Mouse (Mus musculus) heart, embryonic 15.5 days (tissue): ENCODE results near the gene Nipal1. TPM values are rescaled to one million over a fixed set of nuclear protein-coding genes. Genes with fewer than 3 reads are reported as not detected.

ENCODE experiments used
- ATAC-seq: fragments of 200-750 bp; cut with Nextera tagmentation; replicated peaks from 2 replicates; pipeline ENCODE4 v1.8.0; 2017; ENCODE audit warnings: low read depth, moderate TSS enrichment; ENCODE audit not compliant: insufficient number of reproducible peaks, insufficient read depth, low FRiP score
- H3K27ac ChIP-seq: fragments of 300-500 bp; sonication (generic); 2 replicates; pipeline ENCODE4 v1.5.1; 2015; ENCODE audit warnings: mild to moderate bottlenecking, inconsistent platforms
- H3K27me3 ChIP-seq: fragments of 300-500 bp; sonication (generic); 2 replicates; pipeline ENCODE4 v1.6.1; 2015; ENCODE audit warnings: inconsistent platforms
- H3K36me3 ChIP-seq: fragments of 300-500 bp; sonication (generic); 2 replicates; pipeline ENCODE4 v1.6.1; 2015; ENCODE audit warnings: mild to moderate bottlenecking, inconsistent platforms
- H3K4me1 ChIP-seq: fragments of 300-500 bp; sonication (generic); replicated peaks from 2 replicates; pipeline ENCODE4 v1.6.1; 2015; ENCODE audit warnings: inconsistent platforms
- H3K4me2 ChIP-seq: fragments of 300-500 bp; sonication (generic); 2 replicates; pipeline ENCODE4 v1.6.1; 2015; ENCODE audit warnings: inconsistent platforms, mild to moderate bottlenecking, moderate library complexity
- H3K4me3 ChIP-seq: fragments of 300-500 bp; sonication (generic); 2 replicates; pipeline ENCODE4 v1.5.1; 2015; ENCODE audit warnings: mild to moderate bottlenecking, inconsistent platforms
- H3K9ac ChIP-seq: fragments of 300-500 bp; sonication (generic); 2 replicates; pipeline ENCODE4 v1.6.1; 2015; ENCODE audit warnings: mild to moderate bottlenecking, inconsistent platforms
- H3K9me3 ChIP-seq: fragments of 300-500 bp; sonication (generic); replicated peaks from 2 replicates; pipeline ENCODE4 v1.6.1; 2016; ENCODE audit warnings: inconsistent platforms
- WGBS: fragments of 180-500 bp; shearing (Covaris S2); methylation state at CpG from one replicate; pipeline ENCODE4 v1.1.7; 2015; ENCODE audit warnings: mixed read lengths; 5-methylcytosine and 5-hydroxymethylcytosine counted together
- polyA plus RNA-seq: library from polyadenylated mRNA; unstranded; fragments of >200 nt; fragmentation: Nextera tagmentation; extraction: Ambion mirVana; gene quantifications from 2 replicates; pipeline ENCODE4 v1.2.1, GENCODE M21; 2015

The Nipal1 gene
- polyA plus RNA-seq, 1 experiment from 2014 or later, result 0.40 TPM

GRCm38 (mm10) chr5:72666428-72666827 is 18.8 kb downstream of the Nipal1 start:
- Histone ChIP-seq H3K27me3 (no peaks in the 10 kb centered on the region), H3K9ac (no peak overlapping the region), H3K36me3 (no peaks in the 10 kb centered on the region), H3K9me3 (no peaks in the 10 kb centered on the region), H3K27ac (no peak overlapping the region), H3K4me1 (0 out of 2 replicates have a peak, but pooled peaks cover under 1% of the 10 kb centered on the region), H3K4me2 (no peak overlapping the region), H3K4me3 (no peak overlapping the region)
- no peak for ATAC-seq
- 77% methylated on average over 7 of the region's 7 CpGs for WGBS

- Histone ChIP-seq H3K4me2 (no peak overlapping the region), H3K27me3 (no peaks in the 10 kb centered on the region), H3K9ac (no peak overlapping the region), H3K27ac (no peak overlapping the region), H3K9me3 (no peaks in the 10 kb centered on the region), H3K36me3 (no peaks in the 10 kb centered on the region), H3K4me3 (no peak overlapping the region), H3K4me1 (no peaks in the 10 kb centered on the region)
- no peak for ATAC-seq
- WGBS, result 76% methylated on average over 9 of the region's 9 CpGs
Measured at GRCm38 (mm10) chr5:72668351-72668750, 20.8 kb downstream of the Nipal1 start.

DNA sequence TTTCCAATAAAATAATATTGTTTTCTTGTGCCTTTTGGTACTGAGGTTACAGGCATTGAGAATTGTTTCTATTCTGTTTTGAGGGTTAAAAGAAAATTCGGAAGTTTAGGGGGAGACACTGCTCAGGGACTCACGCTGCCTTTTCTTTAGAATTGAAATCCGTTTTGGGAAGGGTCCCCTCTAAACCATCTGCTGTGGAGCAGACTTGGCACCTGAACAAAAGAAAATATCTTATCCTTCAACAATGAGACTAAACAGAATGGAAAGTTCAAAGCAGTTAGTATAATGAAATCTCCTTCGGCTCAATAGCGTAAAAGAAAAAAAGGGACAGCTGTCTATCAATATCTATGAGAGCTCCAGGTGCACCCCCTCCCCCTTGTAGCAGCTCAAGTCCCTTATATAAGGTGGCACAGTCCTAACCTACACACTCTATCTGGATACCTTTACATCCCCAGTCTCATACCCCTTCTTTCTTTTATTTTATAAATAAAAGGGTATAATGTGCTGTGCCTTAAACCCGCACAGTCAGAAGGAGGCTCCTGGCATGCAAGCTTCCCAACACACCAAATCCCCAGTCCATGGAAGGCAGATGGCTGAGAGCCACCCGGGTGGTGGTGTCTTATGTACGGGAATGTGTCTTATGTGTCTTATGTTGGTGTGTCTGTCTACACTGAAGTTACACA is 23.6 kb downstream of the Nipal1 start:
- 62% methylated on average over 8 of the region's 8 CpGs for WGBS
- no peak overlapping the region for H3K4me3 ChIP-seq
- no peaks in the 10 kb centered on the region for H3K9me3 ChIP-seq
- H3K4me2 ChIP-seq, result no peak overlapping the region
- no peak overlapping the region for H3K9ac ChIP-seq
- H3K4me1 ChIP-seq, result no peaks in the 10 kb centered on the region
- ATAC-seq, result no peak
- no peaks in the 10 kb centered on the region for H3K36me3 ChIP-seq
- no peak overlapping the region for H3K27ac ChIP-seq
- H3K27me3 ChIP-seq, result no peaks in the 10 kb centered on the region

- no peaks in the 10 kb centered on the region for H3K36me3 ChIP-seq
- WGBS, result 83% methylated on average over 9 of the region's 9 CpGs
- H3K4me2 ChIP-seq, result no peak overlapping the region
- H3K4me3 ChIP-seq, result no peak overlapping the region
- no peaks in the 10 kb centered on the region for H3K9me3 ChIP-seq
- H3K4me1 ChIP-seq, result no peaks in the 10 kb centered on the region
- H3K27me3 ChIP-seq, result no peaks in the 10 kb centered on the region
- H3K9ac ChIP-seq, result no peak overlapping the region
- ATAC-seq, result no peak
- no peak overlapping the region for H3K27ac ChIP-seq
Measured at GRCm38 (mm10) chr5:72674994-72675542, 27.5 kb downstream of the Nipal1 start.

DNA sequence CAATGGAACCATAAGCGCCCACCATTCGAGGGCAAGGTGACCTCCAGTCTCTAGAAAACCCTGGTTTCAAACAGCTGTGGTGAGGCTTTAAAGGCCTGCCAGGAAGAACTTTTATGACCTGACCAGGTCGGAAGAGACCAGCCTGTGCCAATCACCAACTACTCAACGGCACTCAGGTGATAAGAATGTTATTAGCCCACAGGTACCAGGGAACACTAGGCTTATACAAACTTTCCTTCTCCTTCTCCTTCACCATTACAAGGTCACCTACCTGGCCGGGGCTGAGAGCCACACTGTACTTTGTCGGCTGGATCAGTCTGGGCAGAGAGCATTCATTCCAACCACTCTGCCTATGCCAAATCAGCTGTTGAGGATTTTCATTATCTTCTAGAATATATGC is 33.9 kb downstream of the Nipal1 start:
- H3K9ac ChIP-seq, result no peak overlapping the region
- H3K9me3 ChIP-seq, result no peaks in the 10 kb centered on the region
- H3K4me2 ChIP-seq, result no peak overlapping the region
- WGBS, result 66% methylated on average over 6 of the region's 6 CpGs
- H3K27ac ChIP-seq, result no peak overlapping the region
- ATAC-seq, result no peak
- H3K36me3 ChIP-seq, result no peaks in the 10 kb centered on the region
- H3K27me3 ChIP-seq, result no peaks in the 10 kb centered on the region
- H3K4me1 ChIP-seq, result no peaks in the 10 kb centered on the region
- no peak overlapping the region for H3K4me3 ChIP-seq

- ATAC-seq, result no peak
- no peak overlapping the region for H3K4me3 ChIP-seq
- WGBS, result 84% methylated on average over 7 of the region's 7 CpGs
Measured at GRCm38 (mm10) chr5:72689556-72689955, 42.0 kb downstream of the Nipal1 start.

GRCm38 (mm10) chr5:72690516-72690915 is 42.9 kb downstream of the Nipal1 start:
- no peaks in the 10 kb centered on the region for H3K9me3 ChIP-seq
- WGBS, result 86% methylated on average over 5 of the region's 5 CpGs
- no peaks in the 10 kb centered on the region for H3K36me3 ChIP-seq
- H3K4me2 ChIP-seq, result no peak overlapping the region
- H3K9ac ChIP-seq, result no peak overlapping the region
- H3K27me3 ChIP-seq, result no peaks in the 10 kb centered on the region
- ATAC-seq, result no peak
- no peak overlapping the region for H3K4me3 ChIP-seq
- no peak overlapping the region for H3K27ac ChIP-seq
- no peaks in the 10 kb centered on the region for H3K4me1 ChIP-seq

More at GRCm38 (mm10) chr5:72689556-72689955, 42.0 kb downstream of the Nipal1 start:
- Histone ChIP-seq H3K27ac (no peak overlapping the region), H3K9me3 (no peaks in the 10 kb centered on the region), H3K9ac (no peak overlapping the region), H3K4me2 (no peak overlapping the region), H3K36me3 (no peaks in the 10 kb centered on the region), H3K4me1 (no peaks in the 10 kb centered on the region), H3K27me3 (no peaks in the 10 kb centered on the region)

GRCm38 (mm10) chr5:72694684-72695083 is 47.1 kb downstream of the Nipal1 start:
- Histone ChIP-seq H3K36me3 (no peaks in the 10 kb centered on the region), H3K27me3 (no peaks in the 10 kb centered on the region), H3K4me3 (no peak overlapping the region), H3K9ac (no peak overlapping the region), H3K27ac (no peak overlapping the region), H3K4me1 (no peaks in the 10 kb centered on the region), H3K4me2 (no peak overlapping the region), H3K9me3 (no peaks in the 10 kb centered on the region)
- no peak for ATAC-seq
- WGBS, result 76% methylated on average over 2 of the region's 2 CpGs

DNA sequence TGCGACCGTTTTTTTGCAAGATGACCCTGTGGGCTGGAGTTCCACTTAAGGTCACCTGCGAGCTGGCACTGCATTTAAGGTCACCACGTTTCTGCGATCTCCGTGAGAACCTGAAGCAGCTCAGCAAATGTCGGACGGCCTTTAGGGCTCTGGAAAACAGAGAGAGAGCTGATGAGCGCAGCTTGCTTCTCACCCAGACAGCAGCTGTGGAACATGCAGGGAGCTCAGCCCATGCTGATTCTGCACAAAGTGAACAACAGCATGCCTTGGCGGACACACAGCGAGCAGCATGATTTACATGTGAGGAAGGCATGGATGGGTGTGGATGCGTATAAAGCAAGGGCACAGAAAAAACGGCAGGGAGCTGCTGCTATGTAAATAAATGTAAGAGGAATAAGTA is 48.9 kb downstream of the Nipal1 start:
- Histone ChIP-seq H3K27me3 (no peaks in the 10 kb centered on the region), H3K4me2 (no peak overlapping the region), H3K9me3 (no peaks in the 10 kb centered on the region), H3K9ac (no peak overlapping the region), H3K27ac (no peak overlapping the region), H3K4me3 (no peak overlapping the region), H3K36me3 (no peaks in the 10 kb centered on the region), H3K4me1 (no peaks in the 10 kb centered on the region)
- ATAC-seq, result no peak
- WGBS, result 76% methylated on average over 13 of the region's 13 CpGs

DNA sequence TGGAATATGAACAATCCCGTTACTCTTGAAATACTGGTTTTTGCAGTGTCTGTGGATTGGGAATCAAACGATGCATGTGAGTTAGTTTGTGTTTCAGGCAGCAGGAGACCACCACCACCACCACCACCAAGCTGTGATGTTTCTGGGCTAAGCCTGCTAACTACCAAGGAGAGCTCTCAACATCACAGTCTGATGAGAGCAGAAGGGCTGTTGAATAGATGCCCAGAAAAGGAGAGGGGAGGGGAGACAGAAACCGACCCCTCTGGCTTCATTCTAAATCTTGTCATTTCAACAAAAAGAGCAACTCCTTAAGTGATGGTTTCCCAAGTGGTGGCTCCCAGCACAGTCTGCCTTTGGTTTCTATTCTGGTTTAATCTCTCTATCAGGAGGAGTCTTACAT is 50.7 kb downstream of the Nipal1 start:
- H3K4me1 ChIP-seq, result no peaks in the 10 kb centered on the region
- no peak overlapping the region for H3K4me3 ChIP-seq
- no peak overlapping the region for H3K27ac ChIP-seq
- H3K36me3 ChIP-seq, result no peaks in the 10 kb centered on the region
- H3K27me3 ChIP-seq, result no peaks in the 10 kb centered on the region
- H3K9ac ChIP-seq, result no peak overlapping the region
- no peak overlapping the region for H3K4me2 ChIP-seq
- no peaks in the 10 kb centered on the region for H3K9me3 ChIP-seq
- WGBS, result 54% methylated on average over 3 of the region's 3 CpGs
- ATAC-seq, result no peak

DNA sequence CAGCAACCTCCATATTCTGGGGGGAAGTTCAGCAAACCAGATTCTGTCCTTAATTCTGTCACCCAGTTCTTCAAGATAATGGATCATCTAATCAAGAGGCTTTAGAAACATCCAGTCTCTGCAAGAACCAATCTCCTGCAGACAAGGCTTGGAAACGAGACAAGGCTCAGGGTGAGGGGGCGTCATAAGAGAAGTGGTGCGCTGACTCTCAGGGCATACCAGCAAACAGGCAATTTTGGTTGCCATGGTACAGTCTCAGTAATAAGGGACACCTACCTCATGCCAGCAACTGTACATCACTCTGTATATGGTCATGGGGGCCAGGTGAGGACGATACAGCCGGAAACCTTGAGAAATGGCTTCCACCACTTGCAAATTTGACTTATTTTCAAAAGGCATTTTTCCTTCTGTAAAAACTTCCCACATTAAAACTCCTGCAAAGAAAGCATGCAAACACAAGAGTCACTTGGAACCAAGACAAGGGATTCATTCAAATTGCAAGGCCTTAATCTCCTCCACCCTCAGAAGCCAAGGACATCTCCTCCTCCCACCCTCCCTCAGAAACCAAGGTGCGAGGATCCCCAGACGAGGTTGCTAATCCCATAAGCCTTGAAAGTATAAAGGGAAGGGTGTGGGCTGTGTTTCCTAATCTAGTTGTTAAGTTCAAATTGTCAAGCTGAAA is 51.4 kb downstream of the Nipal1 start:
- WGBS, result 58% methylated on average over 7 of the region's 7 CpGs
- Histone ChIP-seq H3K27ac (no peak overlapping the region), H3K4me3 (no peak overlapping the region), H3K4me1 (no peaks in the 10 kb centered on the region), H3K9me3 (no peaks in the 10 kb centered on the region), H3K36me3 (no peaks in the 10 kb centered on the region), H3K27me3 (no peaks in the 10 kb centered on the region), H3K9ac (no peak overlapping the region), H3K4me2 (no peak overlapping the region)
- no peak for ATAC-seq

GRCm38 (mm10) chr5:72699500-72699818 is 51.9 kb downstream of the Nipal1 start:
- WGBS, result 66% methylated on average over 2 of the region's 2 CpGs
- no peaks in the 10 kb centered on the region for H3K36me3 ChIP-seq
- no peaks in the 10 kb centered on the region for H3K4me1 ChIP-seq
- no peaks in the 10 kb centered on the region for H3K9me3 ChIP-seq
- no peak overlapping the region for H3K9ac ChIP-seq
- no peaks in the 10 kb centered on the region for H3K27me3 ChIP-seq
- no peak overlapping the region for H3K27ac ChIP-seq
- H3K4me3 ChIP-seq, result no peak overlapping the region
- H3K4me2 ChIP-seq, result no peak overlapping the region
- no peak for ATAC-seq
